Mouse (Mus musculus) activated CD4-positive, CD25-positive, alpha-beta regulatory T cell (primary cell): ENCODE measurements around the gene Fundc1. TPM values are rescaled to one million over a fixed set of nuclear protein-coding genes. Genes with fewer than 3 reads are reported as not detected.

Experiments used
- polyA plus RNA-seq, 2 experiments: library from polyadenylated mRNA; unstranded; fragments of 100-300 nt; shearing (Covaris generic); gene quantifications; one replicate each; pipeline ENCODE4 v1.2.1; 2017

Gene Fundc1
- 10 to 100 TPM; 47.2 to 56.3 TPM for polyA plus RNA-seq

DNA sequence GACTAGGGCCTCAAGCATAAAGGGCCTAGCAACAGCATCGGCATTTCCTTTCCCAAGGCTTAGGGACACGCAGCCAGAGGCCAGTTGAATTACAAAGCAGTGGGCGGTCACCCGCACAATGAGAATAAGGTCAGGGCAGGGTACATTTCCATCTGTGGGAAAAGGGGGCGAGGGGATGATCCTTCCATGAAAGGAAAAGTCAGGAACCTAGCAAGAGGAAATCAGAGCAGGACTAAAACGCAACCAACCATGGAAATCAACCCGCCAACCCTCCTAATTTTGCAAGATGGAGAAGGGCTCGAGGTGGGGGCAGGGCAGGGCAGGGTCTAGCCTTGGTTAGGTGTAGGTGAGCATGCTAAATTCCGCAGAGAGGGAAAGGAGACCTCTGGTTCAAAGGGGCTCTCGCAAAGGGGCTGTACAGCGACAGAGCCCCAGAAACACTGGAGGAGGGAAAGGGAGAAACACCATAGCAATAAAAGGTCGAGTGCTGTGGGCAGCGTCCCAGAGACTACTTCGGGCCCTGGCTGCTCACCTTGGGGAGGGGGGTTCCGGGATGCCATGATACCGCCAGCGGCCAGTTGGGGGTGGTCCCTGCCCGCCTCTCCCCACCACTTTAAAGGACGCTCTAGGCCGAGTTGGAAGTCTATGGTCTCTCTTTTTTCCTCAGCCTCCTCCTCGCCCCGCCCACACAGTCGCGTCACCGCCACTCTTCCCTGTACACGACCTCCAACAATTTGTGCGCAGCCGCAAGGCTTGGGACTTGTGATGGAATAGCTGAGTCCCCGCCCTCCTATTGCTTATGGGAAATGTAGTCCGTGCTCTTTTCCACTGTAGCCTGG lies at the start of gene Fundc1:
TSS of gene Fundc1 (minus strand) at position 705 of the 839 bp plus-strand sequence.

